Mouse (Mus musculus) neural tube, embryonic 15.5 days (tissue): ENCODE results near the gene Klf11. TPM values are rescaled to one million over a fixed set of nuclear protein-coding genes. Genes with fewer than 3 reads are reported as not detected.
A peak's percentile ranks its signal among the peaks of the same experiment; 100 is the strongest.

ENCODE experiments used
- ATAC-seq: fragments of 200-750 bp; cut with Nextera tagmentation; 2 replicates; pipeline ENCODE4 v1.8.0; 2017; ENCODE audit warnings: mild to moderate bottlenecking, moderate TSS enrichment, moderate library complexity; ENCODE audit not compliant: low FRiP score
- H3K27ac ChIP-seq: fragments of 300-500 bp; sonication (generic); replicated peaks from 2 replicates; pipeline ENCODE4 v1.5.1; 2015; ENCODE audit warnings: mild to moderate bottlenecking, inconsistent platforms
- H3K27me3 ChIP-seq: fragments of 300-500 bp; sonication (generic); replicated peaks from 2 replicates; pipeline ENCODE4 v1.6.1; 2015; ENCODE audit warnings: inconsistent platforms
- H3K36me3 ChIP-seq: fragments of 300-500 bp; sonication (generic); 2 replicates; pipeline ENCODE4 v1.6.1; 2015; ENCODE audit warnings: inconsistent platforms
- H3K4me1 ChIP-seq: fragments of 300-500 bp; sonication (generic); 2 replicates; pipeline ENCODE4 v1.6.1; 2015; ENCODE audit warnings: inconsistent platforms
- H3K4me2 ChIP-seq: fragments of 300-500 bp; sonication (generic); 2 replicates; pipeline ENCODE4 v1.6.1; 2015; ENCODE audit warnings: inconsistent platforms, mild to moderate bottlenecking, moderate library complexity
- H3K4me3 ChIP-seq: fragments of 300-500 bp; sonication (generic); replicated peaks from 2 replicates; pipeline ENCODE4 v1.5.1; 2015; ENCODE audit warnings: mild to moderate bottlenecking, inconsistent platforms
- H3K9ac ChIP-seq: fragments of 300-500 bp; sonication (generic); replicated peaks from 2 replicates; pipeline ENCODE4 v1.6.1; 2015; ENCODE audit warnings: mild to moderate bottlenecking, inconsistent platforms
- H3K9me3 ChIP-seq: fragments of 300-500 bp; sonication (generic); replicated peaks from 2 replicates; pipeline ENCODE4 v1.6.1; 2016; ENCODE audit warnings: inconsistent platforms
- WGBS: fragments of 180-500 bp; shearing (Covaris S2); methylation state at CpG from one replicate; pipeline ENCODE4 v1.1.7; 2015; ENCODE audit warnings: mixed read lengths; 5-methylcytosine and 5-hydroxymethylcytosine counted together
- polyA plus RNA-seq: library from polyadenylated mRNA; unstranded; fragments of >200 nt; fragmentation: Nextera tagmentation; extraction: Ambion mirVana; gene quantifications from 2 replicates; pipeline ENCODE4 v1.2.1, GENCODE M21; 2015

Klf11 gene
- polyA plus RNA-seq, 1 experiment from 2014 or later, result 11.3 TPM

DNA sequence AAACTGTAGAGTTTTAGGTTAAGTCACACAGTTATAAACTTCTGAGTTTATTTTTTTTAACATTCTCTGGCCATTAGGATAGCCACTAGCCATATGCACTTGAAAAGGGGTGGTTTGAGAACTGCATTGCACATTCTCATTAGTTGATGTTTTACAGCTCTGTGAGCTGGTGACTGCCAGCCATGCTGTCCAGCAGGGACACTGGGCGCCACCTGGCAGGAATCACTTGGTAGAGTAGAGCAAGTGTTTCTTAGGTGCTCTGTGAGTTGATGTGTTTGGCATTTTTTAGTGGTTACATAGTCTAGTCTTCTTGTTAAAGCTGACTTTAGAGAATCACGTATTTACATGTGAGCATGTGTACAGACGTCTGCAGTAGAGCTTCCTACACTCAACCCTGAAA is 5.4 kb downstream of the Klf11 start:
- H3K27ac ChIP-seq, result no peak overlapping the region
- H3K4me2 ChIP-seq, result peak overlapping the region; percentile 29
- no peaks in the 10 kb centered on the region for H3K9me3 ChIP-seq
- H3K9ac ChIP-seq, result no peak overlapping the region
- H3K27me3 ChIP-seq, result no peaks in the 10 kb centered on the region
- H3K4me1 ChIP-seq, result peaks cover 57% of the 10 kb centered on the region
- H3K36me3 ChIP-seq, result peaks cover 46% of the 10 kb centered on the region
- ATAC-seq, result no peak
- 73% methylated on average over 3 of the region's 3 CpGs for WGBS
- H3K4me3 ChIP-seq, result no peak overlapping the region

DNA sequence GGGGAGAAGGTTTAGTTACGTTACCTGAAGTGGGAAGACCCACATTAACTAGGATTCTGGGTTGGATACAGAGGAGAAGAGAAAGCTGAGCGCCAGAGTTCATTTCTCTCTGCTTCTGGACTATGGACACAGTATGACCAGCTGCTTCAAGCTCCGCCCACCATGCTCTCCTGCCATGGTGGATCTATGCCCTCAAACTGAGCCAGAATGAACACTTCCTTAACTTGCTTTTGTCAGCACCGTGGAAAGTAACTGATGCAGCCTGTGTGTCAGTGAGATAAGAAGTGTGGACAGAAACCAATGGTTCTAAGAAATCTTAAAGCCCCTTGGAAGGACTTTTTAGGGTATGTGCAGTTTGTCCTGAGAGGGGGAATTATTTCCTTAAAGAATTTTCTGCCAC is 7.9 kb downstream of the Klf11 start:
- 98% methylated on average over 4 of the region's 4 CpGs for WGBS
- H3K36me3 ChIP-seq, result peaks cover 50% of the 10 kb centered on the region

DNA sequence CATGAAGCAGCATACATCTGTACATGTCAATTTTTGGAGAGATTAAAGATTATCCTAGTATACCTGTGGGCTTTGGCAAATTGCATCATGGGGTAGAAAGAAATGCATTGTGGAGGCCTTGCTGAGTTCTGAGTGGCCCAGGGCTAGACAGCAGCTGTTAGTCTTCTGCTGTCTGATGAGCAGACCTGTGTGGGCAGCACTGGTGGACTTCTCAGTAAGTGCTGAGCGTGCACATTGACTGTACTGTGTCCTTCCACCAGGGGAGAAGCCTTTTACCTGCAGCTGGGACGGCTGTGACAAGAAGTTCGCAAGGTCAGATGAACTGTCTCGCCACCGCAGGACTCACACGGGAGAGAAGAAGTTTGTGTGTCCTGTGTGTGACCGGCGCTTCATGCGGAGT is 8.8 kb downstream of the Klf11 start:
- Histone ChIP-seq H3K9me3 (no peaks in the 10 kb centered on the region), H3K4me1 (peaks cover 32% of the 10 kb centered on the region), H3K9ac (no peak overlapping the region), H3K27ac (no peak overlapping the region), H3K36me3 (peaks cover 46% of the 10 kb centered on the region), H3K4me2 (no peak overlapping the region), H3K27me3 (no peaks in the 10 kb centered on the region), H3K4me3 (no peak overlapping the region)
- ATAC-seq, result no peak
- WGBS, result 94% methylated on average over 9 of the region's 9 CpGs

More for the DNA sequence above, 7.9 kb downstream of the Klf11 start:
- Histone ChIP-seq H3K4me3 (no peak overlapping the region), H3K27ac (no peak overlapping the region), H3K4me2 (no peak overlapping the region), H3K9me3 (no peaks in the 10 kb centered on the region), H3K9ac (no peak overlapping the region), H3K4me1 (peaks cover 41% of the 10 kb centered on the region), H3K27me3 (no peaks in the 10 kb centered on the region)
- ATAC-seq, result no peak

DNA sequence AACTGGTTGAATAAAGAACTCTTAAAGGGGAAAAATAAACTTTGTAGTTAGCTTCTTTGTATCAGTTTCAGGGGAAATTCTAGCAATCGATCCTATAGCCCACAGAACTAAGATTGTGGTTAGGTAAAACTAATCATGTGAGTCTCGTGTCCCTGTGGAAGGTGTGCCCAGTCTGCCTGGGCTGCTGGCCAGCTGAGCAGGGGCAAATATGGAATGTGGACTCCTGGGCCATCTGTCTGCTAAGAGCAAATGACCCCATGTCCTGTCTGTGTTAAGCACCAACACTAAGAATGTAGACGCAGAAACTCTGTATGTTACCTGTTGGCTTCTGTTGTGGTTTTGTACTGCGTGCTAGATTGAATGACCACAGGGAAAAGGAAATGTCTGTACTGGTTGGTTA is 10.0 kb downstream of the Klf11 start:
- Histone ChIP-seq H3K27me3 (no peaks in the 10 kb centered on the region), H3K9ac (no peak overlapping the region), H3K9me3 (no peaks in the 10 kb centered on the region), H3K36me3 (peaks cover 35% of the 10 kb centered on the region), H3K27ac (no peak overlapping the region), H3K4me2 (no peak overlapping the region), H3K4me3 (no peak overlapping the region), H3K4me1 (peaks cover 20% of the 10 kb centered on the region)
- 90% methylated on average over 4 of the region's 4 CpGs for WGBS
- no peak for ATAC-seq

DNA sequence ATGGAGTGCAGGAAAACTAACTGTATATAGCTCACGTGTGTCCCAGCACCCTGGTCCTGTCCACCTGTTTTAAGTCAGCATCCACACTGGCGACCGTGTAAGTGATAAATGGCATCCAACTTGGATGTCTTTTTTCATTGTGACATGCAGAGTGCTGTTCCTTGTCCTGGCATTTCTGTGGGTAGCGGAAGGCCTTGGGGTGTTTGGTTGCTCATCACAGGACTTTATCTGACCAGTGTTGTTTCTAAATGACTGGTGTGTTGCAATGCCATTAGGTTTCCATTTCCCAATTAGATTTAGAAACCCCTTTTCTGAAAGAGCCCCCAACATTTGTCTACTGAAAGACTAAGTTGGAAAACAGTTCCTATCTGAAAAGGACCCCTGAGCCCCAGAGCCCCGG is 11.1 kb downstream of the Klf11 start:
- Histone ChIP-seq H3K9me3 (no peaks in the 10 kb centered on the region), H3K4me3 (no peak overlapping the region), H3K27ac (no peak overlapping the region), H3K9ac (no peak overlapping the region), H3K4me2 (no peak overlapping the region), H3K4me1 (peaks cover 9% of the 10 kb centered on the region; the same call in 1 of the 2 replicates), H3K36me3 (peaks cover 30% of the 10 kb centered on the region), H3K27me3 (no peaks in the 10 kb centered on the region)
- no peak for ATAC-seq
- 90% methylated on average over 5 of the region's 5 CpGs for whole genome bisulfite sequencing

DNA sequence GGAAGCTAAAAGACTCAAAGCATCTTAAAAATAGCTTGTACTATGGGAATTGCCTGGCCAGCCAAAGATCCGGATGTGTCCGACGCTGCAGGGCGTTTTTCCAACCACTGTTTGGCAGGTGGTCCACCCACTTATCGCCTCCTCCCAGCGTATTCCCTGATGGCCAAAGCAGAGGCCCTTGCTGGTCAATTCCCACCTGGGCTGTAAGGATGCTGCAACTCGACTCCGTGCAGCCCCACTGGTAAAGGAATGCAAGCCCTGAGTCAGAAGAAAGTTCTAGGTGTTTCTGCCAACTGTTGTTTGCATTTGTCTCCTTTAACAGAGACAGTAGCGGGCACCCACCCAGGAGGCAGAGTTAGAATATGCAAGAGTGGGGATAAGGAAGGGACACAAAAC is 29.0 kb downstream of the Klf11 start:
- Histone ChIP-seq H3K4me2 (peak overlapping the region; percentile 75), H3K27ac (0 out of 2 replicates have a peak overlapping the region, but pooled peaks have one; percentile 1), H3K36me3 (no peaks in the 10 kb centered on the region), H3K4me1 (peaks cover 22% of the 10 kb centered on the region), H3K9me3 (no peaks in the 10 kb centered on the region), H3K27me3 (peaks cover 28% of the 10 kb centered on the region), H3K9ac (peak overlapping the region; percentile 43; the same call in 1 of the 2 replicates), H3K4me3 (peak overlapping the region; percentile 46)
- ATAC-seq, result no peak
- WGBS, result 26% methylated on average over 9 of the region's 9 CpGs

DNA sequence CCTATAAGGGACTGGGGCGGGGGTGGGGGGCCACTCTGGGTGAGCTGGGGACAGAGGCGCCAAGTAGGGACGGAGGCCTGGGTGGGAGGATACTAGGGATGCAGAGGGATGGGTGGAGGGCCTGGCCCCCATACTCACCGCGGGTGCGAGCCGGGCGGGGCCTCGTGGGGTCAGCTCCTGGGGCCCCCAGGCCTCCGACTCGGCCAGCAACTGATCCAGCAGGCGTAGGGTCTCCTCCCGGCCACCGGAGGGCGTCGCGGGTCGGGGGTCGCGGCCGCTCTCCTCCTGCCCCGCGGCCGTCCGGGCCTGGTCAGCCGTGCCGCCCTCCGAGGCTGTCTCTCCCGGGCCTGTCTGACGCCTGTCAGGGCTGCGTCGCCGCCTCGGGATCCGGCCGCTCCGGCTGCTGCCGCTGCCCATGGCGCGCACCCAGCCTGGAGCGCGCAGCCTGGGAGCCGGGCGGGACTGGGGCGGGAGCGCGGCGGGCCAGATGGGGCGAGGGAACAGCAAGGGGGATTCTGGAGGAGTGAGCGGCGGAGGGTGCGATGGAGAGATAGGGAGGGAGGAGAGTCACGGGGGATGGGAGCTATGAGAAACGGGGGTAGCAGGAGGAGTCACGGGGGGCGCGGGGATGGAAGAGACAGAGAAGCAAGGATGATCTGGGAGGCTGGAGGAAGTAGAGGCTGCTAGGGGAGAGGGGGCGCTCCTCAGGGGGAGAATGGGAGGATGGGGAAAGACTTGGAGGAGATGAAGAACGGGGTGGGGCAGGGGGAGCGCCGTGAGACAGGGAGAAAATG is 29.6 kb downstream of the Klf11 start:
- Histone ChIP-seq H3K9me3 (no peaks in the 10 kb centered on the region), H3K4me3 (peak overlapping the region; percentile 46), H3K27ac (0 out of 2 replicates have a peak overlapping the region, but pooled peaks have one; percentile 1), H3K4me1 (peaks cover 22% of the 10 kb centered on the region), H3K27me3 (peaks cover 28% of the 10 kb centered on the region), H3K9ac (peak overlapping the region; percentile 43), H3K4me2 (peak overlapping the region; percentile 75), H3K36me3 (no peaks in the 10 kb centered on the region)
- WGBS, result 1% methylated on average over 53 of the region's 61 CpGs
- ATAC-seq, result peak; percentile 83

DNA sequence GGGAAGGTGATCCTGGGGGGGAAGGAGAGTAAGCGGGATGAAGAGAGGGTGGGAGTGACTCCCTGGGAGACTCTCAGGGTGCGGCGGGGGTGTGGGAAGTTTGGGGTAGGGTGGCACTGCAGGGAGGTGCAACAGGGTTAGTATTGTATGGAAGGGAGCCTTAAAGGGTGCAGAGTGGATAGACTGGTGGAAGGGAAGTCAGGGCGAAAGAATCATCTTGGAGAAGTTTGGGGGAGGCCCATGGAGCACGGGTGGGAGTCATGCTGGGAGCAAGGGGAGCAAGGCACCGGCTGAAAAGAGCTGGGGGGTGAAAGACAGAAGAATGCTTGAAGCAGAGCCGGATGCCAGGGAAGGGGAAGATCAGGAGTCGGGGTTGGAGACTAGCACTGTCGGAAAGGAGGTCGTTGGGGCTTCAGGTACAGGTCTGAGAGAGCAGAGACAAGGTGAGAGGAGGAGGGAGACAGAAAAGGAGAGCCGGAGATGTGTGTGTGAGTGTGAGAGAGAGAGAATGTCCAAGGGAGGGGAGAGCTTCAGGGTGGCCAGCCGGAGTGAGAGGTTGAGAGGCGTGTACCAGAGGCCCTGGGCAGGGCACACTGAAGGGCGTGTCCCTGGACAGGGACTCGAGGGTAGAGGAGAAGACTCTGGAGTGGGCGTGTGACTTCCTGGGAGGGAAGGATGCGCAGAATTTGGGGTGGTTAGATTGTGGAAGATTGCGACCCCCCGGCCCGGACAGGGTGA is 30.4 kb downstream of the Klf11 start, which contains the start of gene Cys1:
Gene Cys1, minus strand, starts transcription at position 528 of the 738 bp plus-strand sequence.
- Histone ChIP-seq H3K4me1 (peaks cover 22% of the 10 kb centered on the region), H3K9ac (peak within 1 kb of the TSS; percentile 43), H3K27ac (no peak within 1 kb of the TSS), H3K4me3 (peak within 1 kb of the TSS; percentile 46), H3K9me3 (no peaks in the 10 kb centered on the region), H3K27me3 (peaks cover 28% of the 10 kb centered on the region), H3K4me2 (peak within 1 kb of the TSS; percentile 75), H3K36me3 (no peaks in the 10 kb centered on the region)
- peak; percentile 44 for ATAC-seq
- 4% methylated on average over 20 of the region's 20 CpGs for whole genome bisulfite sequencing

DNA sequence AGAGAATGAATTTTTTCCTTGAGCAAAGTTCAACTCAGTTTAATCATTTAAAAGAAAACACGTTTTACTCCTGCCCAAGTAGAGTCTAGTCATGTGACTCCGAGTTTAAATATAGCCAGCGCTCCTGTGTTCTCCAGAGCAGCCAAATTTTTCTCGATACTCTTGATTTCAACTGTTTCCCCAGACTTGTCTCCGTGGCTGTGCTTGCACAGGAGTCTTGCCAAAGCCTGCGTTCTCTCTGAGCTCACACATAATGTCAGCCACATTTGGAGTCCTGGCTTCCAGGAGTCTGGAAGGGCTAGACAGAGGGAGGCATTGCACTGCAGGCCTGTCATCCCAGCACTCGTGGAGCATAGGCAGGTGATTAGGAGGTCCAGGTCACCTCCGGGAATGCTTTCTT is 31.5 kb downstream of the Klf11 start:
- H3K9ac ChIP-seq, result no peak overlapping the region
- H3K4me1 ChIP-seq, result peaks cover 22% of the 10 kb centered on the region
- H3K27ac ChIP-seq, result no peak overlapping the region
- no peak overlapping the region for H3K4me2 ChIP-seq
- 55% methylated on average over 8 of the region's 8 CpGs for WGBS
- H3K36me3 ChIP-seq, result no peaks in the 10 kb centered on the region
- H3K27me3 ChIP-seq, result peaks cover 28% of the 10 kb centered on the region
- no peaks in the 10 kb centered on the region for H3K9me3 ChIP-seq
- no peak for ATAC-seq
- no peak overlapping the region for H3K4me3 ChIP-seq

DNA sequence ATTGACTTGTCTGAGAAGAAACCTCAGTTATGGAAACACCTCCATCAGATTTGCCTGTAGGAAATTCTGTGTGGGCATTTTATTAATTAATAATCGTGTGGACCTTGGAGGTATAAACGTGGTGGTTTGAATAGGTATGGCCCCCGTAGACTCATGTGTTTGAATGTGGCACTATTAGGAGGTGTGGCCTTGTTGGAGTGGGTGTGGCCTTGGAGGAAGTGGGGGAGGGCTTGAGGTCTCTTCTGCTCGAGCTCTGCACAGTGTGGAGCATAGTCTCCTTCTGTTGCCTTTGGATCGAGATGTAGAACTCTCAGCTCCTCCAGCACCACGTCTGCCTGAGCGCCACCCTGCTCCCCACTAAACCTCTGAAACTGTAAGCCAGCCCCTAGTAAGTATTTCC is 32.4 kb downstream of the Klf11 start:
- H3K36me3 ChIP-seq, result no peaks in the 10 kb centered on the region
- peaks cover 28% of the 10 kb centered on the region for H3K27me3 ChIP-seq
- H3K4me3 ChIP-seq, result no peak overlapping the region
- no peak overlapping the region for H3K4me2 ChIP-seq
- 72% methylated on average over 7 of the region's 7 CpGs for WGBS
- H3K9ac ChIP-seq, result no peak overlapping the region
- peaks cover 22% of the 10 kb centered on the region for H3K4me1 ChIP-seq
- H3K9me3 ChIP-seq, result no peaks in the 10 kb centered on the region
- no peak for ATAC-seq
- no peak overlapping the region for H3K27ac ChIP-seq

DNA sequence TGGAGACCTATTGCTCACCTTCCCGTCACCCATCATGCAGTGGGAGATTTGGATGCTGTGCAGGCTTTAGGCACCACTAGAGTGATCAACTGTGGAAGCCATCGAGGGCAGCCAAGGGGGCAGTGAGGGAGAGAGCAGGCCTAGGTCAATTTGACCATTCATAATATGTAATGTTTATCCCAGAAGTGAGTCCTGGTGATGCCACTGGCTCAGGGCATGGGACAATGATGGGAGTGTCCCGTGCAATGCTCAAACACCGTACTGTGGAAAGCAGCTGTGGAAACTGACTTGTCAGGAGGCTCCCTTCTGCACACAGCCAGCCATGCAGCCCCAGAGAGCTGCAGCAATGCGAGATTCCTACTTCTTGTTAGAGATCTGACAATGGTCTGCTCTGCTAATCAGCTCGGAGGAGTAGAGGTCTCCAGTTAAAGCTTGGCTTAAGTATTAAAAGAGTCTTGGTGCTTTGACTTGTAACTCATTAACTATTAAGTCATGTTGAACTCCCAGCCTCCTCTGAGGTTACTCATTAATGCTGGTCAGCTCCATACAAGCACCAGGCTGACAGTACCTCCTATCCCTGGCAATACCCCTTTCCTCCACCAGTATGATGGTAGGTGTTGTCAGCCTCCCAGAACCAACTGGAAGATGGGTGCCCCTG is 35.1 kb downstream of the Klf11 start:
- Histone ChIP-seq H3K27ac (no peak overlapping the region), H3K4me1 (peaks cover 9% of the 10 kb centered on the region), H3K9ac (no peak overlapping the region), H3K9me3 (no peaks in the 10 kb centered on the region), H3K36me3 (no peaks in the 10 kb centered on the region), H3K4me3 (no peak overlapping the region), H3K27me3 (peaks cover 23% of the 10 kb centered on the region), H3K4me2 (no peak overlapping the region)
- WGBS, result 61% methylated on average over 6 of the region's 6 CpGs
- ATAC-seq, result no peak
